Mouse (Mus musculus) frontal cortex, postnatal 10 days (tissue): ENCODE measurements at regions not wholly inside any gene's neighbourhood (a gene's known extent, or its start where the extent isn't known, plus 50 kb on each side); places are given as distances from the start of the nearest gene placed in this dataset.

Source experiments
- DNase-seq, 2 experiments: peaks; one replicate each; pipeline ENCODE4 v3.0.0; 2022; ENCODE audit warnings: low spot score in 2 of 2, mixed read lengths in 1 of 2

DNA sequence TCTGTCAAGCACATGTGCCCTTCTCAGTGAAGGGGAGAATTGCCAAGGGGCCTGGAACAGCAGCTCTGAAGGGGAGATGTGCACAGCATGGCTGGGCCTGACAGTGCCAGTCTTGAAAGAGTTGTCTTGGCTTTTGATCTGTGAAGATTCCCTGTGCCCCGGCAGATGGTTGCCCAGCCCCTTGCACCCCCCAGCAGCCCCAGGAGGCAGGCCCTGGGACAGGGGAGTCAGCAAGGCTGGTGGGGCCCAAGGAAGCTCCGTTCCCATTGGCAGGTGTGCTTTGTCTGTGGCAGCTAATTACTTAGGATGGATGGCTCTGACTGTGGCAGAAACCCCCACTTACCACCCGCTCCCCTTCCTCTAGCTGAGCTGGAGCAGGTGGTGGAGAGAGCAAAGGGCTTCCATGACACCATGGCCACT lies 58.6 kb downstream of the Tspan17 start:
- DNase-seq, result no peak

- DNase-seq, result no peak
These were observed 62.0 kb downstream of the Tspan17 start for GRCm38 (mm10) chr13:54851131-54851530.

- DNase-seq, result no peak
These were observed 66.4 kb downstream of the Tspan17 start for GRCm38 (mm10) chr13:54855333-54856238.

DNA sequence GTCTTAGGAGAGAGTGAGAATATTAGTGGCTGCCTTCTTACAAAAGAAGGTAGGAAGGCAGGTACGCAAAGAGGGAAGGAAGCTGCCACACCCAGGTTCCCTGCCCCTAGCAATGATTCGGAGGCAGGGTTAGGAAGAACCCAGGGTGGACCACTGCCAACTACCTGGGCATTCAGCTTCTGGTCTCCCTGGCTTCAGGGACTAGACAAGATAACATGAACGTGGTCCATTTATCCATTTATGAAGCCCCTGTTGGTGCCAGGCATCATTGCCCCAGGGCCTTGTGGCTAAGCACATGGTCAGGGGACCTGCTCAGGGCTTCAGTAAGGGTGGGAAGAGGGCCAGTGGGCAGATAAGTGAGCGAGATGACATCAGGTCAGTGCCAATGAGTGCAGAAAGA lies 73.8 kb downstream of the Tspan17 start:
- DNase-seq, result no peak

GRCm38 (mm10) chr13:54864048-54864447 lies 74.9 kb downstream of the Tspan17 start:
- DNase-seq, result no peak

DNA sequence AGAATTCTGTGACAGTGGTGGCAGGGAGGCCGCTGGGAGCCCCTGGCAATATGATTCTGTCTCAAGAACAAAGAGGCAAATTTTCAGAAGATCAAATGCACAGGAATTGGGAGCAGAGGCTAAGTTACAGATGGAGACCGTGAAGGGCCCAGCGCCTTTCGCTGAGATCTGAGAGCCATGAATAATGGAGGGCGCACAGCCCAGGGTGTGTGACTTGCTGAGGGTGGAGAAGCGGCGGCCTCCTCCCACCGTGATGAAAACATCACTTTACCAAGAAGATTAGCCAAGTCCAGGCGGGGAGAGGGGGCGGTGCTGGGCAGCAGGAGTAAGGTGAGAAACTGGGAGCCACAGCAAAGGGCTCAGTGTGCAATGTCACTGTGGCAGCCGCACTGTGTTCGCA lies 77.2 kb upstream of the Unc5a start:
- DNase-seq, result no peak

- DNase-seq, result no peak
These were observed 75.3 kb upstream of the Unc5a start for GRCm38 (mm10) chr13:54873882-54874281.

DNA sequence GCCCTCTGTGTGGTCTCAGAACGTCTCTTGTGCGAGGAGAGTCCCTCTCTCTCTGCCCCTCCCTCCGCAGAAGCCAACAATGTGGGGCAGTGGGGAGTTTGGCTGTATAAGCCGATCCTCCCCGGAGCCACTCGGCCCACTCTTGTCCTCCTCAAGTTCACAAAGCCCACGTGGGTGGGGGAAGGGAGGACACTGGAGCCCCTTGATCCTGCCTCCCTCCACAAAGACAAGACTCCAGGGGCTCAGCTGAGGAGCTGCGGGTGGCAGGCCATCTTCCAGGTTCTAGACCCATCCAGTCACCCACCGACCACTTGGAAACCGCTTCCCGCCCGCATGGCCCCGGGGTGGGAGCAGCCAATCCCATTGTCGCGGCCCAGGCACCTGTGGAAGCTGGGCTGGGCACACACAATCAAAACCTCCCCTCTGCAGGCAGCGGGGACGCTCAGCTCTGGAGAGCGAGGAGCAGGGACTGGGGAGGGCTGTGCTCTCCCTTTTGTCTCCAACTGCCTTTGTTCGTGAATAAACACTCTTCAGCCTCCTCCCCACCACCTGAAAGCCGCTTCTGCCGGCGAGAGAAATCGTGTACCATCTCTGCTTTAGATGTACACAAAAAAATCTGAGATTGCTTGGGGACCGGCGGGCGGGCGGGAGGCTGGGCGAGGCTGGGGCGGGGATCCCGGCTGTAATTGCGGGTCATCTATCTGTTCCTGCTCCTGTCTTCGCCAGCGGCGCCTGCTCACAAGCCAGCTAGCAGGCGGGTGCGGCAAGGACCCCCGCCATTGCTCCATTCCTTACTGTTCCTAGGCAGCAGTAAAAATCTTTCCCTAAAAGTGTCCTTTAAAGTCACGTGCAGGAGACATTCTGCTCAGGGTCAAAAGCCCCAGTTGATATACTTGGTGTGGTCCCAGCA lies 74.7 kb upstream of the Unc5a start:
- DNase-seq, result no peak

- no peak for DNase-seq
These were observed 72.7 kb upstream of the Unc5a start for GRCm38 (mm10) chr13:54876556-54876955.

- no peak for DNase-seq
These were observed 71.6 kb upstream of the Unc5a start for GRCm38 (mm10) chr13:54877656-54878055.

DNA sequence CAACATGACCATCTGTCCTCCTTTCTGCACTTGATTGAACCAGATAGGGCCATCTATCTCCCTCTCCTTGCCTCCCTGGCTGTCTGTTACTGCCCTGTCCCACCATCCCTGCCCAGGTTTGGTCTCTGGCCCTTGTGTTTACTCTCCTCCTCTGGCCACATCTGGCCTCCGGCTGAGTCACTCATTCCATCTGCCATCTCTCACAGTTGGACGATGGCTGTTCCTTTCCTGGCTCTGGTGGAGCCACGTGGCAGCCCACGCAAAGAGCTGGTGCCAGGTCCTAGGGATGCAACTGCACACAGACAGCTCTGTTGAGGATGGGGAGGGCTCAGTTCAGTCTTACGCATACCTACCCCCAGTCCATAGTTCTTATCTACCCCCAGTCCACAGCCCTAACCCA lies 69.9 kb upstream of the Unc5a start:
- peak in 1 of 2 experiments; percentile 61 for DNase-seq

DNA sequence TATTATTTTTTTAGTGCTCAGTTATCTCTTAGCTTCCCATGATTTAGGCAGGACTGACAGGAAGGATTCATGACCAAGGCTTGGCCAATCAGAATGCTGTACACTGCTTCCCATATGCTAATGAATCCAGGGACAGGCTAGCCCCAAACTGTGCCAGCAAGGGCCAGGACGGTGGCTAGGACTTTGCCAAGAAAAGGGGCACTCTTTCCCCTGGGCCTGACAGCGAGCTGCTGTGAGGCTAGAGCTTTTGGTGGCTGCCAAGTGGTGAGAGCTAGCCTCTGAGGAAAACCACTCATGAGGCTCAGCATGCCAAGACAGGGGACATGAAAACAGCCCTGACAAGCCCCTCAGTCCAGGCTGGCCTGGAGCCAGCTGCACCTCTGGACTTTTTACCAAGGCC lies 69.0 kb upstream of the Unc5a start:
- no peak for DNase-seq

GRCm38 (mm10) chr13:54882781-54883180 lies 66.4 kb upstream of the Unc5a start:
- no peak for DNase-seq

- no peak for DNase-seq
These were observed 65.2 kb upstream of the Unc5a start for GRCm38 (mm10) chr13:54883748-54884708.

DNA sequence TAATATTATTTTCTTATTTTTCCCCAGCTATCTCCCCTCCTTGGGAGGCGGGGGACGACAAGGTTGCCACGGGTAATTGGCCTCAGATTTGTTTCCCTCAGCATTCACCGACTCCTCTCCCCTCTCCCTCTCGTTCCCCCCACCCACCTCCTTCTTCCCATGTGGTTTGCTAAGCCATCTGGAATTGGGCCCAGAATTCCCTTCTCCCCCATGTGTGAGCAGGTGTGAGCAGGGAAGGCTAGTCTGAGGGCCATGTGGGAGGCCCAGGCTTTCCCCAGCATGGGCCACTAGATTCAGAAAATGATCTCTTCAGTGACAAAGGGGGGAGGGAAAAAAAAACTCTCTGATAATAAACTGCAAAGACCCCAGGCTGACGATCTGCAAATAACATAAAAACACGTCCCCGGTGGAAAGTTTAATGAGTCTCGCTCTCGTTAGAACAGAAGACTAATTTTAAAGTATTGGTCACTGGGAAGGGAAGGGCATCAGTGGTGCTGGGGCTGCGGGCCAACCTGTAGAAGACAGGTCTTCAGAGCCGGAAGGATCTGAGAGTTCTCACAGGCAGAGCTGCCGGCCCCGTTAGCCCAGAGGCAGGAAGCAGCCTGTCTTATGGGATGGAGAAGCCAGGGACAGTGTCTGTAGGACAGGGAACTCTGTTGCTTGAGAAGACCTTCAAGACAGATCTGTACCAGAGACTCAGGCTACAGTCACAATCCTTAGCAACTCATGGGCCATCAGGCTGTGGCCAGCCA lies 64.3 kb upstream of the Unc5a start:
- DNase-seq, result no peak

- peak in 1 of 2 experiments; percentile 38 for DNase-seq
These were observed 61.8 kb upstream of the Unc5a start for GRCm38 (mm10) chr13:54887366-54887921.

DNA sequence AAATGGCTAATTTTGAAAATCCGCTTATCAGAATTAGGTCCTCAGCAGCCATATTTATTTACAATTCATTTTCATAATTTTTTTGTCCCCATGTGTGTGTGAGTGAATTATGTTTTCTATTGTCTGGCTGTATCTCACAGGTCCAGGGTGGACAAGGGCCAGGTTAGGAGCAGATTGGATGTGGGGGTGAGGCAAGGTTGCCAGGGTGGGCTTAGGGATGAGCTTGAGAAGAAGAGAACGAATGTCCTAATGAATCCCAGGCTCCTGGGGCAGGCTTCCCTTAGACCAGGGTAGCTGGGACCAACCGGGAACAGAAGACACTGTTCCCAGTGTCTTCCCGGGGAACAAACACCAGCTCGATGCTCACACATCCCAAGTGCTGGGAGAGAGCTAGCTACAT lies 61.2 kb upstream of the Unc5a start:
- DNase-seq, result no peak

DNA sequence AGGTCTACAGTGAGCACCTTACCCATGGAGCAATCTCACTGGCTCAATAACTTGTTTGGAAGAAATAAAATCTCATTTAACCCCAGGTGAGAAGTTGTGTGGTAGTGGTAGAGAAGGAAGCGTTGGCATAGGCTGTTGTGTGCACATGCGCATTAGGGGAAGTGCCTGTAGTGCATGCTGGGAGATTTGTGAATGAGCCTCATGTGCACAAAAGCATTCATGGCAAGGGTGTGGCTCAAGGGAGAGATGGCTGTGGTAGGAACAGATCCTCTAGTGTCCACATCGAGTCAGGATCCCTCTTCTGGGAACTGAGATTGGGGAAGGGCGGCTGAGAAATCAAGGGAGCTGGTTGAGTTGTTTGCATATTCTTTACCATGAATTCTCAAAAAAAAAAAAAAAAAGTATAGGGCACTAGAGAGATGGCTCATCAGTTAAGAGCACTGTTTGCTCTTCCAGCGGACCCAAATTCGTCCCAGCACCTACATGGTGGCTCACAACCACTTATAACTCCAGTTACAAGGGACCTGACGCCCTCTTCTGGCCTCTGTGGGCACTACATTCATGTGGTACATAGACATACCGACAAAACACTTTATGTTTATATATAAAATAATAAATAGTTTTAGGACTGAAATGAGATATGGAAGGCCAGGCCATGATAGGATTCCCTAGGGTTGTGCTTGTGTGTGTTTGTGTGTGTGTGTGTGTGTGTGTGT lies 59.4 kb upstream of the Unc5a start:
- no peak for DNase-seq

- no peak for DNase-seq
These were observed 56.6 kb upstream of the Unc5a start for GRCm38 (mm10) chr13:54892572-54892971.

GRCm38 (mm10) chr13:54893651-54894050 lies 55.6 kb upstream of the Unc5a start:
- DNase-seq, result no peak
